Mouse (Mus musculus) CD4-positive, CD25-positive, alpha-beta regulatory T cell, adult 4 months (primary cell): ENCODE data around the gene Ssc5d. TPM values are rescaled to one million over a fixed set of nuclear protein-coding genes. Genes with fewer than 3 reads are reported as not detected.

Experiments
- ATAC-seq: one replicate; pipeline ENCODE4 v1.8.0; 2017
- polyA plus RNA-seq, 2 experiments: library from polyadenylated mRNA; unstranded; fragments of 100-300 nt; shearing (Covaris generic); gene quantifications; one replicate each; pipeline ENCODE4 v1.2.1; 2017

Gene Ssc5d
- polyA plus RNA-seq, 2 experiments from 2014 or later = 0.12 TPM; not detected in 1

DNA sequence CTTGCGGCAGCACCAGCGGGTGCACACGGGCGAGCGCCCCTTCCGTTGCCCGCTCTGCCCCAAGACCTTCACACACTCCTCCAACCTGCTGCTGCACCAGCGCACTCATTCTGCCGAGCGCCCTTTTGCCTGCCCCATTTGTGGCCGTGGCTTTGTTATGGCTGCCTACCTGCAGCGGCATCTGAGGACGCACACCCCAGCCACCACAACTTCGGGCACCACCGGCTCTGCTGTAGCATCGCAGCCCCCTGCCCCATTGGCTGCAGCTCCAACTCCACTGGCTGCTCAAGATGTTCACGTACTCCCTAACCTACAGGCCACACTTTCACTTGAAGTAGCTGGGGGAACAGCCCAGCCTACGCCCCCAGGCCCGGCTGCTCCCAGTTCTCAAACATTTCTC, 5.1 kb upstream of the Ssc5d start:
- ATAC-seq = no peak

DNA sequence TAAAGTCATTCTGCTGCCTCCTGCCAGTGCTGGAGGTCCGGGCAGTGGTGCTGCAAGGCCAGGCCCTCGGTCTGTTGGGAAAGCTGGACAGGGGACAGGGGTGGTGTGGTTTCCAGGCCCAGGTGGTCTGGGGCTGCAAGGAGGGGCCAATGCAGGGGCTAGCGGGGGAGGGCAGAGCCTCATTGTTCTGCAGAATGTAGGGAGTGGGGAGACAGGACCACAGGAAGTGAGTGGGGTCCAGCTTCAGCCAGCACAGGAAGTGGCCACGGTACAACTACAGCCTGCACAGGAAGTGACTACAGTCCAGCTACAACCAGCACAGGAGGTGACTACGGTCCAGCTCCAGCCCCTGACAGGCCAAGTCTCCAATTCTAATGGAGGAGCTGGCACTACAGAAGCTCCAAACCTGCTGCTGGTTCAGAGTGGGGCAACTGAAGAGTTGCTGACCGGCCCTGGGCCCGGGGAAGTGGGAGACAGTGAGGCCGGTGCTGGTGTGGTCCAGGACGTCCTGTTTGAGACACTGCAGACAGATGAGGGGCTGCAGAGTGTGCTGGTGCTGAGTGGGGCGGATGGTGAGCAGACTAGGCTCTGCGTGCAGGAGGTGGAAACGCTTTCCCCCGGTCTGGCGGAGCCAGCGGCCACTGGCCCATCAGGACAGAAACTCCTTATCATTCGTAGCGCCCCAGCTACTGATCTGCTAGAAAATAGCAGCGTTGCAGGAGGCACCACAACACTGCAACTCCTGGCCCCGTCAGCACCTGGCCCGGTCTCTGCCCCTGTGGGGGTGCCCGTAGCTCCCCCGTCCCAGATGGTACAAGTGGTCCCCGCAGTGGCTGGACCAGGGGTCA, 4.4 kb upstream of the Ssc5d start:
- no peak for ATAC-seq

DNA sequence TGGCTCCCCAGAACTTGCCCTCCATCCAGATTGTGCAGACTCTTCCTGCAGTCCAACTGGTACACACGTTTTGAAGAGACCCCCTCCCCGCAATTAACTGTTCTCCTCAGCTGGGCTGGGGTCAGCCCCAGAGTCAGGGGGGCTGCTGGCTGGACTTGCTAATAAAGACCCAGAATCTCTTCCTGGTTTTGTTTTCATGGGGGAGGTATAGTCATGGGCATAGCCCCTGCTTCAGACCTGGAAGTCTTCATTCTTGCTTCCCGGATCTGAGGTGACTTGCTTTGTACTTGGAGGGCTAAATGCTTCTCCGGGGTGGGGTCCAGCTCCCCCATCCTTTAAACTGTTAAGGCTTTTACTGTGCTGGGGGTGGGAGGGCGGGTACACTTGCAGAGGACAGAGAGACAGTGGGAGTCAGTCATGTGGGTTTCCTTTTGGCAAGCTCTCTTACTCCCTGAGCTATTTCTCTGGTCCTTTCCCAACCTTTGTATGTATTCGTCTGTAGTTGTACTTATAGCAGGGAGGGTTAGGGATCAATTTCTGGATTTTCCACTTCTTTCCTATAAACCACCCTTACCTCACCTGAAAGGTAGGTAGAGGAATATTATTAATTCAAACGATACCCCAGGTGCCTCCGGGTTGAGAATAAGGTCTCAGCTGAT, 3.6 kb upstream of the Ssc5d start, which contains the start of gene Nat14:
Gene Nat14, plus strand, starts transcription at position 205 of the 659 bp plus-strand sequence.
- no peak for ATAC-seq

DNA sequence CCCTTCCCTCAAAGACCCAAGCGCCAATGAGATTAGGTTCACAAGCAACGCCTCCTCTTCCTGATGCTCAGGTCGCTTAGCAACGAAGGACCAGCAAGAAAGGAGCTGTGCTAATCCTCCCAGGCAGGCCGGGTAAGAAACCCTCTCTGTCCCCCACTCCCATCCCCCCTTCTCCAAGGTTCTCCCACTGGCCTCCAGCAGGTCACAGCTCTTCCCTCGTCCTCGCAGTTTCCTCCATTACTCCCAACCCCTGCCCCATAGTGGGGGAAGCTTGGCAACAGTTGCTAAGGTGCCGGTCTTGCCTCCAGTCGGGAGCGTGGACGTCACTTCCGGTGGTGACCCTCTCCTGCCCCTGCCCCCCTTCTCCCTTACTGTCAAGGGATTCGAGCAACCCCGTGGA, 3.1 kb upstream of the Ssc5d start:
- ATAC-seq = peak; percentile 82

DNA sequence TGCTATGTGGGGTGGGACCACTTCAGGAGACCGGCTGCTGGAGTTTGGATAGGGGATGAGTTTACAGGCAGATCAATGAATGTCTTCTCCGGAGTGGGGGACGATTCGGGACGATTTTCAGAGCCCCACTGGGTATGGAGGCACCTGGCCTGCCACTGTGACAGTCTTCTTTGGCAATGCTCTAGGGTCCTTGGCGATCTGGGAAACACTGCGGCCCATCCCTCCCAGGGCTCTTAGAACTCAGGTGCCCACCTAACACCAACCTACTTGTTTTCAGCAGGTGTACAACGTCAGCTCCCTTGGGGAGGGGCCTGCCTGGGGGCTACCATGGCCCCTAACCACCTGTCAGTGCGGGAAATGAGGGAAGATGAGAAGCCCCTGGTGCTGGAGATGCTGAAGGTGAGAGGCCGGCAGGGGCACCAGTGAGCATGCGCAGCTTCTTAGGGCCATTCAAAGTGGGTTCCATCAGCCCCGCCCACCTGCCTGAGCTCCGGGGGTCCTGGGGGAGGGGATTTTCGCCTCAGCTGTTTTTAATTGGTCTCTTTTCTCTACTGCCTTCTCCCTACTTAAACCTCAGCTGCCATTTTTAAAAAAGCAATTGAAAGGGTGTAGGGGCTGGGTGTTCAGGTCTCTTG, 2.5 kb upstream of the Ssc5d start:
- no peak for ATAC-seq

DNA sequence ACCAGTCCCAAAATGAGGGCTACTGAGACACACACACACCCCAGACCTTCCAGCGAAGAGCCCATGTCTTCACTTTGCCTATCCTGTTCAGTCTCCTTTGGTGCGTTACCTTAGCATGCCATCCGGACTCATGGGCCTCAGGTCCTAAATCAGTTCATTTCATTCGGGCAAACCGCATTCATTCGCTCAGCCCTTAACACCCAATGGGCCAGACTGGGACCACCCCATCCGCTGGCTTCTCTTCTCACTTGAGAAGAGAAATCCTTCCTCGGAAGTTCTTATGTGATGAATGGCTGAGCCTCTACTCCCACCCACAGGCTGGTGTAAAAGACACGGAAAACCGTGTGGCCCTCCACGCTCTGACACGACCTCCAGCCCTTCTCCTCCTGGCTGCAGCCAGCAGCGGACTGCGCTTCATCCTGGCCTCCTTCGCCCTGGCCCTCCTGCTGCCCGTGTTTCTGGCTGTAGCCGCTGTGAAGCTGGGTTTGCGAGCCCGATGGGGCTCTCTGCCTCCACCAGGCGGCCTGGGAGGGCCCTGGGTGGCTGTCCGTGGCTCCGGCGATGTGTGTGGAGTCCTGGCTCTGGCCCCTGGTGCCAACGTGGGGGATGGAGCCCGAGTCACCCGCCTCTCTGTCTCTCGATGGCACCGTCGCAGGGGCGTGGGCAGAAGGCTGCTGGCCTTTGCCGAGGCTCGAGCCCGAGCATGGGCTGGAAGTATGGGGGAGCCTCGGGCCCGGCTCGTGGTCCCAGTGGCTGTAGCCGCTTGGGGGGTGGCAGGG, 1.8 kb upstream of the Ssc5d start:
- ATAC-seq = peak; percentile 18

DNA sequence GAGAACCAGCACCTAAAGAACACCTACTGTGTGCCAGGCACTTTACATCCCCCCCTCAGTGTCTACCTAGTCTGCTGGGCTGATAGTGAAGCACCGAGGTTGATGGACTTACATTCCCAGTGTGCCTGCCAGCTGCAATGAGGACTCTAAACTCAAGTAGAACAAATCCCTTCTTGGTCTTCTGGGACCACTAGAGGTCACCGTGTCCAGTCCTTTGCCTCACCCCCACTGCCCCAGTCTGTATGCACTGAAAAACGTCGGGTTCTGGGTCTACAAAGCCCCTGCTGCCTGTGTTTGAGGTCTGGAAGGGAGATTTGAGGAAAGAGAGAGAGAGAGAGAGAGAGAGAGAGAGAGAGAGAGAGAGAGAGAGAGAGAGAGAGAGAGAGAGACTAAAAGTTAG, 1.1 kb upstream of the Ssc5d start:
- no peak for ATAC-seq

DNA sequence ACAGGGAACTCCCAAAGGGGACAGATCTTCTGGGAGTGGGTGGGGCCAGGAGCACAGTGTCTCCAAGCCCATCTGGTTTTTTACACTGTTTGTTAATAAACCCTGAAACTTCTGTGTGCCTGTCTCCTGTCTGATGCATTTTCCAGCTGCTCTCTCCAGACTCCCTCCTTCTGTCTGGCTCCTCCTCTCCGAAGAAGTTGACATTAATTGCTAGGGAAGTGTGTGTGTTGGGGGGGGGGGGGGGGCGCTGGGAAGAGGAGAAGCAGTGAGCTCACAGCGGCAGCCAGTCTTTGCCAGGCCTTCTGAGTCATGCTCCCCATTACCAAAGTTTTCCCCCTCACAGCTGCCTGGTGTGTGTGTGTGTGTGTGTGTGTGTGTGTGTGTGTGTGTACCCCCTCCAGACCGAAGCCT, 689 bp upstream of the Ssc5d start:
- no peak for ATAC-seq

DNA sequence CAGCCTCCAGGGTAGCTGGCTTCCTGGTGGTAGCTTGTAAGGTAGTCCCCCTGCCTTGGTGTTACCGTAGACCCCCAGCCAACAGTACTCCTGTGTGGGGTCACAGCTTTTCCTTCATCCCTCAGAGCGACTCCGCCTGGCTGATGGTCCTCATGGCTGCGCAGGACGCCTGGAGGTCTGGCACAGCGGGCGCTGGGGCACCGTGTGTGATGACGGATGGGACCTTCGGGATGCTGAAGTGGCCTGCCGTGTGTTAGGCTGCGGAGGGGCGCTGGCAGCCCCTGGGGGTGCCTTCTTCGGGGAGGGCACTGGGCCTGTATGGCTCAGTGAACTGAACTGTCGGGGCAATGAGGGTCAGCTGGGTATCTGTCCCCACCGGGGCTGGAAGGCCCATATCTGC, 1.3 kb downstream of the Ssc5d start:
- ATAC-seq = no peak

DNA sequence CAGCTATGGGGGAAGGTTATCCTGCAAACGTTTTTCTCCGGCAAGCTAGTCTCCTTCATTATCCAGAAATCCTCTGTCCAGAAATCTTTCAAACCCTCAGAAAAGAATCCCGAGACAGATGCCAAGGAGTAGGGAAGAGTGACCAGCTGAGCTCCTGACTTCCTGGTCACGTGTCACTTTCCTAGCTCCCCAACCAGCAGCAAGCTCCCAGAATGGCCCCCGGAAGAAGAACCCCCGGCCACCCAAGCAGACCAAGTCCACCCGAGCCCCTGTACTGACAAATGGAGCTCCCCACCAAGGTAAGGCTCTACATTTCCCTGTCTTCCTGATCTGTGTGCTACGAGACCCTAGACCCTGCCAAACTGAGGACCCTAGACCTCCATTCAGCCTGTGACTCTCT, 2.1 kb downstream of the Ssc5d start:
- no peak for ATAC-seq

DNA sequence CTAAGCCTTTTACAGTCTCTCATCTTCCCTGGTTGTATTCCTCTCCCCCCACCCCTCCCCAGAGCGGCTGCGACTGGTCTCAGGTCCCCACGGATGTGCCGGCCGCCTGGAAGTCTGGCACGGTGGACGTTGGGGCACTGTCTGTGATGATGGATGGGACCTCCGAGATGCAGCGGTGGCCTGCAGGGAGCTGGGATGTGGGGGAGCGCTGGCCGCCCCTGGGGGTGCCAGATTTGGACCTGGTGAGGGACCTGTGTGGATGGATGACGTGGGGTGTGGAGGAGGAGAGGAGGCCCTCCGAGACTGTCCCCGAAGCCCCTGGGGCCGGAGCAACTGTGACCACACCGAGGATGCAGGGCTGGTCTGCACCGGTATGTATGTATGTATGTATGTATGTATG, 2.7 kb downstream of the Ssc5d start:
- ATAC-seq = no peak

DNA sequence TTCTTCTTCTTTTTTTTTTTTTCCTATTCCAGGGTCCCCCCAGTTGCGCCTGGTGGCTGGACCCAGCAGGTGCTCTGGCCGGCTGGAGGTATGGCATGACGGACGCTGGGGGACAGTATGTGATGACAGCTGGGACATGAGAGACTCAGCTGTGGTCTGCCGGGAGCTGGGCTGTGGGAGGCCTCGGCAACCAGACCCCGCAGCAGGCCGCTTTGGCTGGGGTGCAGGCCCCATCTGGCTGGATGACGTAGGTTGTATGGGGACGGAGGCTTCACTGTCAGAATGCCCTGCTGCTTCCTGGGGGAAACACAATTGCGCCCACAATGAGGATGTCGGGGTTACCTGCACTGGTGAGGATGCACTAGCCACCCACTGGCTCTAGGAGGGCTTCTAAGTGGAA, 7.5 kb downstream of the Ssc5d start:
- no peak for ATAC-seq

DNA sequence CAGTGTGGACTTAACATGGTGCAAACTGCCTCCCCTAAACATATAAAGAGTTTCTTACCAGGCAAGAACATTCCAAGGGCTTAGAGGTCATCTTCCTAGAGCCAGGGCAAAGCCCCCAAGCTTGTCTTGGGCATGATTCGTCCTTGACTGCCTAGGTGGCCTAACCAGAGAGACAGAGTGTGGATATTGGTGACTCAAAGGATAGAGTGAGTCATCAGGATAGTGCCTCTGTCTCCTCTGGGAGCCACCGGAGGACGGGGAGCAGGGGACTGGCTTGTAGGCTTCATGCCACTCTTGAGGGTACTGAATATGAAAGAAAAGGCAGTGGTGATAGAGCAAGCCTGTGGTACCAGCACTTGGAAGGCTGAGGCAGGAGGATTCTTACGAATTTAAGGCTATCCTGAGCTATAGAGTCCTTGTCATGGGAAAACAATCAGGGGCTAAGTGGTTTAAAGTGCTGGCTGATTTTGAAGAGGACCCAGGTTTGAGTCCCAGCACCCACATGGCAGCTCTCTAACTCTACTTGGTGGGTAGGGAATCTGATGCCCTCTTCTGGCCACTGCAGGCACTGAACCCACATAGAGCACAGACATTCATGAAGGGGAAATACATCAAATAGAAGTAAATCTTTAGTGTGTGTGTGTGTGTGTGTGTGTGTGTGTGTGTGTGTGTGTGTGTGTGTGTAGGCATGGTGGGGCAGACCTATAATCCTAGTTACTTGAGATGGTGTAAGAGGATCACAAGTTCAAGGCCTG, 8.8 kb downstream of the Ssc5d start:
- ATAC-seq = no peak

DNA sequence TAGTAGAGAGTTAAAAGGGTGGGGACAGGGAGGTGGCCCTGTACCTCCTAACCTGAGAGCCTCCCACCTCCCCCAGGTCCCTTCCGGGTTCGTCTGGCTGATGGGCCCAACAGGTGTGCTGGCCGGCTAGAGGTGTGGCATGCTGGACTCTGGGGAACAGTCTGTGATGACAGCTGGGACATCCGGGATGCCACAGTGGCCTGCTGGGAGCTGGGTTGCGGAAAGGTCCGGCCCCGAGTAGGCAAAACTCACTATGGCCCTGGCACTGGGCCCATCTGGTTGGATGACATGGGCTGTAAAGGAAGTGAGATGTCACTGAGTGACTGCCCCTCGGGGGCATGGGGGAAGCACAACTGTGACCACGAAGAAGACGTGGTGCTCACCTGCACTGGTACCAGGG, 11.2 kb downstream of the Ssc5d start:
- no peak for ATAC-seq

DNA sequence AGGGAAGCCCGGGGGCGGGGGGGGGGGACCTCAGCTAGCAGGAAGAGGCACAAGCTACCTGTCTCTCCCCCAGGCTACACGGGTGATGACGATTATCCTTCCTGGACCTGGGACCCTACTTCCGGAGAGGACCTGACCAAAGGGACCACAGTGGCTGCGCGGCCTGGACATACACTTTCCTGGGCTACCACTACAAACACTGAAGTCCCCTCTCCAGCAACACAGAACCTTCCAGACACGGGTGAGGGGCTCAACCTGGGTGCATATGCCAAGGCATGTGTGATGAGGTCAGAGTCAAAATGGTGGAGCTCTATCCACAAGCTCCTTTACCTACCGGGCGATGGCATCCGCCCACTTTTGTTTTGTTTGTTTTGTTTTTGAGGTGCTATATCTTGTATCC, 11.8 kb downstream of the Ssc5d start:
- ATAC-seq = no peak

DNA sequence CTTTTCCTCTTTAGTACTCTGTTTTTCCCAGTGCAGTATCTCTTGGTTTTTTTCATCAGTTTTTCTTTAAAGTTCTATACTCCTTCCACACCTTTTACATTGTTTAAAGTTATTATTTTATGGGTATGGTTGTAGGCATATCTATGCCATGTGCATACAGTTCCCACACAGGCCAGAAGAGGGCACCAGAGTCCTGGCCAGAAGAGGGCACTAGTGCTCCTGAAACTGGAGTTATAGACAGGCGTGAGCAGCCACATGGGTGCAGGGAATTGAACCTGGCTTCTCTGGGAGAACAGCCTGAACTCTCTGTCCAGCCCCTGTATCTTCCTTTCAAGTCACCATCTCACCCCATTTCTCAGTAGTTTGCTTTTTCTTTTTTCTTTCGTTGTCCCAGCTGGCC, 12.9 kb downstream of the Ssc5d start:
- ATAC-seq = peak; percentile 40

DNA sequence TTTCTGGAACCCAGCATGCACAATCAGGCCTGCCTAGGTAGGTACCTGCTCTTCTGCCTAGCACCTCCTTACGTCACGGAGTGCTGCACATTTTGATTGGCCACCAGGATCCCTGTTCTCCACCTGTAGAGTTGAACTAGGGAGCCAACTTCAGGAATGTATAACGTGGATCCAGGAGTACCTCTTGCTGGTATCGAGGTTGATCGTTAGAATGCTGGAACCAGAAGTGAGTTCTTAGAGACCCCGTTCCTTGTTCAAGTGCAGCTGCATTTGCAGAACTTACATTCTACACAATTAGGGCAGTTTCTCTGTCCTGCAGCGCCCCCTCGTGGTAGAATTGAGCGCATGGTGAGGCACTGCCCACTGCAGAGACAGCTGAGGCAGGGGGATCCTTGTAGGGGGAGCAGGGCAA, 14.5 kb downstream of the Ssc5d start:
- peak; percentile 48 for ATAC-seq

DNA sequence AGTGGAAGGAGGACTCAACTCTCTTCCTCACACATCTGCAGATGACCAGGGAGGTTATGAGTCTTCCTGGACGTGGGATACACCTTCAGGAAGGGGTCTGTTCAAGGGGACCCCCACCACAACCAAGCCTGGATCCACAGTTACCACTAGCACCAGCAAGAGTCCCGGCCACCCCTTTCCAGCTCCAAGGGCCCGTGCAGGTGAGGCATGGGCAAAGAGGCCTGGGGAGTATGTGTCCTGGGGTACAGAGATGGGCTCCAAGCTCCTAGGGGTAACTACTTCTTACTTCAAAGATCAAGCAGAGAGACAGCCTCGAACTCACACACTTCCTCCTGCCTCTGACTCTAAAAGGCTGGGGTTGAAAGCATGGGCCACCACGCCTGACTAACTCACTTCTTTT, 17.1 kb downstream of the Ssc5d start:
- no peak for ATAC-seq

DNA sequence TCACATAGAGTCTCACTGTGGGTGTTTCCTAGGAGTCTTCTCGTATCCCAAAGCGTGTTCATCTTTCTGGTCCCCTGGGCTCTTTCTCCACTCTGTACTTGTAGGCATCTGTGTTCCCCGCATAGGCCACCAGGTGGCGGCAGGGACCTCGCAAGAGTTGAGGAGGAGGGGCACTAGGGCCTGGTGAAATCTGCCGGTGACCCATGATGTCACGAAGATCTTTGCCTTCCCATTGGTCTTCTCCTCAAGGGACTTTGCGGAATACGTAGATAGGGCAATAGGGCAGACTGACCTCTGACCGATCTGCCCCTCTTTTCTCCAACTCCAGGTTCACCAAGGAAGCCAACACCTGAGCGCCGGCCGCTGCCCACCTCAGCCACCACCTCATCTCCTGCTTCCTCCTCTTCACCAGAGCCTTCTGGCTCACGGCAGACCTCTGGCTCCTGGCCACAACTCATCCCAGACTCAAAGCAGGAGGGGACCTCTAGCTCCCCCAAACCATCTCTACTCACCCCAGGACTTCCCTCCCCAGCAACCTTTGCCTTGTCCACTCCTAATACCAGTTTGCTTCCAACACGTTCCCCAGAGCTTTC, 17.7 kb downstream of the Ssc5d start:
- ATAC-seq = peak; percentile 96

DNA sequence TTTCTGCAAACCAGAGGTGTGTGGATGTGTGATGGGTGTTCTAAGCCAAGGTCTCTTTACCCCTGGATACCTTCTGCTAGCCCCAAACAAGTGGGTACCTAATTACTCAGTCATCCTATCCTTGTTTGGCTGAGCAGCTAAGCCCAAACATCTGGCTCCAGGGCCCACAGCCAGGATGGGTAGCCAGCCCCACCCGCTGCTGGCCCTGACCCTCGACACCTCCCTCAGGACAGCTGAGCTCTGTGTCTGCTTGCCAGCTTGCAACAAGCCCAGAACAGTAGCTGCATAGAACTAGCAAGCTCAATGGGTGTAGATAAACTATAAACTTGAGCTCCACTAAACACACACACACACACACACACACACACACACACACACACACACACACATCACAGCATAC, 22.3 kb downstream of the Ssc5d start:
- ATAC-seq = no peak

DNA sequence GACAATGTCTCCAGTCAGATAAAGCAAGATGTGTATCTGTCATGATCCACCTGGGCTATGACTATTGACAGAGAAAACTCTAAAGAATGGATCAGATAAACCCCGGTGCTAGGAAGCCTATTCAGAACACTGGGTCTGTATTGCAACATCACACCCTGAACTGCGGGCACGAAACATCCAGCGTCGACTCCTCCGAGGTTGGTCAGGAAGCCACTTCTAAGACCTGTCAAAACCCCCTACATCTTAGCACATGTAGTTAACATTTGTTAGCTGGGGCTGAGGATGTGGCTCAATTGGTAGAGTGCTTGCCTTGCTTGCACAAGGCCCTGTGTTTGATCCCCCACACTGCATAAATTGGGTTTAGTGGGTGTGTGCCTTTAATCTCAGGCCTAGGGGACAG, 22.8 kb downstream of the Ssc5d start:
- ATAC-seq = peak; percentile 67
